ENCODE assay signal across 9 mouse cellular contexts in the genomic region with DNA sequence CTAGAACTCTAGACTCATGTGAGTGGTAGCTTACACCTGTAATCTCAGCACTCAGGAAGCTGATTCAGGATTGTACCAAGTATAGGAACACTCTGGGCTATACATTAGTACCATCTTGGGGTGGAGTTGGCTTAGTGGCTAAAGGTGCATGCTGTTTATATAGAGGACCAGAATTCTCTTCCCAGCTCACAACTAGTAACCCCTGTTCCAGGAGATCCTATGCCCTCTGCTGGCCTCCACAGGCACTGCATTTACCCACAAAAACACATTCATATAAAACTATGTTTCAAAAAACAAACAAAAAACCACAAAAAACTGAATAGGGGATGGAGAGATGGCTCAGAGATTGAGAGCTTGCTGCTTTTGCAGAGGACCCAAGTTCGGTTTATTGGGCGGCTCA. TPM values are rescaled to one million over a fixed set of nuclear protein-coding genes. Genes with fewer than 3 reads are reported as not detected.
DNase-seq lines count a peak whose midpoint lies in the region; ATAC-seq and TF ChIP-seq lines count a peak whose summit lies in the region.
"Had no signal": no experiment of that assay in that cellular context is flagged by ENCODE, and none has a peak within 500 bp of the region (broad histone marks: within the 10 kb centered on the region; RNA-seq: fewer than 3 reads in every experiment).

No protein-coding gene starts in this region.

- peak; percentile 64 for TF ChIP-seq CTCF in heart, postnatal 0 days (IDR thresholded peaks at IDR 0.05; ENCODE audit: low read depth)

- no peak for DNase-seq in heart, postnatal 0 days (ENCODE audit: low spot score)
- DNase-seq in heart, postnatal 25 days (ENCODE audit: low spot score), result no peak
- peak; percentile 34 for DNase-seq in urinary bladder, postnatal 14 days (ENCODE audit: low spot score)
- DNase-seq in urinary bladder, postnatal 36 days (ENCODE audit: low spot score in 2 of 2), result no peak
- peak; percentile 50 to 57 for DNase-seq in cerebellum, postnatal 36 days
- DNase-seq in ovary, postnatal 10 days (ENCODE audit: low spot score), result no peak

- H3K9me3 ChIP-seq in heart, postnatal 0 days (replicated peaks; ENCODE audit: control insufficient read depth, low read length), result no peaks in the 10 kb centered on the region
- no peaks in the 10 kb centered on the region for H3K9me3 ChIP-seq in hindbrain, embryonic 16.5 days (ENCODE audit: control insufficient read depth, low read length)
- H3K9me3 ChIP-seq: neural tube, embryonic 13.5 days had no signal

- H3K4me2 ChIP-seq in heart, postnatal 0 days (ENCODE audit: low read depth, low read length), result no peak overlapping the region
- no peak overlapping the region for H3K4me2 ChIP-seq in hindbrain, embryonic 16.5 days (ENCODE audit: low read length)
- H3K4me2 ChIP-seq: neural tube, embryonic 13.5 days had no signal

- H3K9ac ChIP-seq in heart, postnatal 0 days (replicated peaks; ENCODE audit: low read depth, low read length), result no peak overlapping the region
- no peak overlapping the region for H3K9ac ChIP-seq in hindbrain, embryonic 16.5 days (ENCODE audit: low read depth, low read length)
- H3K9ac ChIP-seq: neural tube, embryonic 13.5 days had no signal

- no peak for ATAC-seq in heart, postnatal 0 days (ENCODE audit: insufficient read depth, low read depth)
- peak; percentile 51; the same call in 1 of the 2 replicates for ATAC-seq in hindbrain, embryonic 16.5 days
- peak; percentile 73 for ATAC-seq in megakaryocyte progenitor cell, adult 5-6 weeks (replicated peaks; ENCODE audit: poor library complexity)

- 0 out of 2 replicates have a peak, but pooled peaks cover 8% of the 10 kb centered on the region for H3K4me1 ChIP-seq in heart, postnatal 0 days (ENCODE audit: control insufficient read depth, insufficient read depth)
- no peaks in the 10 kb centered on the region for H3K4me1 ChIP-seq in hindbrain, embryonic 16.5 days (ENCODE audit: control insufficient read depth, insufficient read depth, low read depth, low read length)
- H3K4me1 ChIP-seq: neural tube, embryonic 13.5 days had no signal

- intact Hi-C loops in heart, postnatal 25 days (cut with DNase I), result no loop called here

- H3K36me3 ChIP-seq in heart, postnatal 0 days (replicated peaks; ENCODE audit: control insufficient read depth, insufficient read depth, low read length), result peaks cover 32% of the 10 kb centered on the region
- H3K36me3 ChIP-seq in hindbrain, embryonic 16.5 days (ENCODE audit: control insufficient read depth, insufficient read depth, low read length), result peaks cover 25% of the 10 kb centered on the region

- WGBS in heart, postnatal 0 days, result 49% methylated on average over 2 of the region's 2 CpGs
- WGBS in hindbrain, embryonic 16.5 days, result 42% methylated on average over 2 of the region's 2 CpGs

- no peak for TF ChIP-seq EP300 in heart, postnatal 0 days (IDR thresholded peaks at IDR 0.05; ENCODE audit: low read depth)

- no peak overlapping the region for H3K4me3 ChIP-seq in heart, postnatal 0 days (ENCODE audit: low read depth, low read length)
- no peak overlapping the region for H3K4me3 ChIP-seq in hindbrain, embryonic 16.5 days (ENCODE audit: low read length)
- H3K4me3 ChIP-seq: neural tube, embryonic 13.5 days had no signal

- H3K27me3 ChIP-seq in heart, postnatal 0 days (ENCODE audit: control insufficient read depth, insufficient read depth, low read length), result no peaks in the 10 kb centered on the region
- no peaks in the 10 kb centered on the region for H3K27me3 ChIP-seq in hindbrain, embryonic 16.5 days (replicated peaks; ENCODE audit: control insufficient read depth, insufficient read depth, low read length)
- H3K27me3 ChIP-seq: neural tube, embryonic 13.5 days had no signal

- H3K27ac ChIP-seq in heart, postnatal 0 days (ENCODE audit: low read depth), result no peak overlapping the region
- no peak overlapping the region for H3K27ac ChIP-seq in hindbrain, embryonic 16.5 days (ENCODE audit: low read depth, low read length)
- H3K27ac ChIP-seq: neural tube, embryonic 13.5 days had no signal

RNA-seq across cellular contexts. Expression of a gene that starts 15.8 kb away (rescaled TPM):
- not detected in 2 replicates for total RNA-seq in heart, postnatal 0 days (2014; rRNA removed; ENCODE audit: low replicate concordance)
- 0.18 and 0.29 TPM in 2 replicates for polyA plus RNA-seq in heart, postnatal 0 days (2015; fragmentation: Nextera tagmentation; extraction: Ambion mirVana)
- not detected for total RNA-seq in heart, postnatal 25 days (2021)
- polyA plus RNA-seq in hindbrain, embryonic 16.5 days (2015; fragmentation: Nextera tagmentation; extraction: Ambion mirVana), result 5.4 and 6.3 TPM in 2 replicates
- not detected in 2 replicates for total RNA-seq in megakaryocyte progenitor cell, adult 5-6 weeks (2015)
- not detected in 2 replicates for total RNA-seq in megakaryocyte progenitor cell, adult 5-6 weeks (2017)

RNA-seq across cellular contexts. Expression of a gene that starts 40.8 kb away (rescaled TPM):
- total RNA-seq in heart, postnatal 0 days (2014; rRNA removed; ENCODE audit: low replicate concordance), result 94.2 and 123 TPM in 2 replicates
- 153 and 154 TPM in 2 replicates for polyA plus RNA-seq in heart, postnatal 0 days (2015; fragmentation: Nextera tagmentation; extraction: Ambion mirVana)
- 10 to 100 TPM; 82.2 to 88.1 TPM for total RNA-seq in heart, postnatal 25 days (2021)
- 77.0 and 86.9 TPM in 2 replicates for polyA plus RNA-seq in hindbrain, embryonic 16.5 days (2015; fragmentation: Nextera tagmentation; extraction: Ambion mirVana)
- 34.6 and 42.5 TPM in 2 replicates for total RNA-seq in megakaryocyte progenitor cell, adult 5-6 weeks (2015)
- 9.5 and 13.5 TPM in 2 replicates for total RNA-seq in megakaryocyte progenitor cell, adult 5-6 weeks (2017)

Comparison
In these comparisons a context has a peak if more than half of its experiments do, and no peak if none do; other contexts are left out.
1. DNase-seq: peak in urinary bladder, postnatal 14 days (single experiment) and cerebellum, postnatal 36 days (2 of 2); none in heart, postnatal 0 days (single experiment), heart, postnatal 25 days (single experiment), urinary bladder, postnatal 36 days (0 of 2) and ovary, postnatal 10 days (single experiment).